8 mouse cellular contexts compared by ENCODE assay signal in genomic region chr19:5730314-5731186, GRCm38 (mm10). TPM values are rescaled to one million over a fixed set of nuclear protein-coding genes. Genes with fewer than 3 reads are reported as not detected.
DNase-seq lines count a peak whose midpoint lies in the region; ATAC-seq and TF ChIP-seq lines count a peak whose summit lies in the region.

No protein-coding gene starts in this region.

- intact Hi-C loops in left cerebral cortex, postnatal 4 days (cut with DNase I) = no loop called here

- H3K9ac ChIP-seq in heart, embryonic 16.5 days (ENCODE audit: low read length) = peak overlapping the region; percentile 83
- peak overlapping the region; percentile 44; the same call in 1 of the 2 replicates for H3K9ac ChIP-seq in limb, embryonic 15.5 days
- H3K9ac ChIP-seq in stomach, postnatal 0 days (ENCODE audit: low read length) = peak overlapping the region; percentile 61

- TF ChIP-seq CTCF in stomach, postnatal 0 days (IDR thresholded peaks at IDR 0.05; ENCODE audit: low read depth) = no peak

- peaks cover 35% of the 10 kb centered on the region for H3K4me1 ChIP-seq in heart, embryonic 16.5 days (ENCODE audit: control insufficient read depth, insufficient read depth, low read length)
- H3K4me1 ChIP-seq in limb, embryonic 15.5 days = peaks cover 54% of the 10 kb centered on the region
- peaks cover 8% of the 10 kb centered on the region for H3K4me1 ChIP-seq in stomach, postnatal 0 days (replicated peaks; ENCODE audit: control insufficient read depth, insufficient read depth)

- no peak overlapping the region for H3K27ac ChIP-seq in heart, embryonic 16.5 days (ENCODE audit: low read length)
- no peak overlapping the region; the same call in 1 of the 2 replicates for H3K27ac ChIP-seq in limb, embryonic 15.5 days
- H3K27ac ChIP-seq in stomach, postnatal 0 days (replicated peaks) = no peak overlapping the region

- ATAC-seq in heart, embryonic 16.5 days (replicated peaks; ENCODE audit: extremely low read depth, insufficient read depth, low FRiP score) = no peak
- no peak for ATAC-seq in limb, embryonic 15.5 days (ENCODE audit: insufficient number of reproducible peaks, low FRiP score, low TSS enrichment, low read depth)
- ATAC-seq in stomach, postnatal 0 days (ENCODE audit: low FRiP score, low TSS enrichment) = no peak

- H3K4me2 ChIP-seq in heart, embryonic 16.5 days (ENCODE audit: low read depth, low read length) = peak overlapping the region; percentile 94
- H3K4me2 ChIP-seq in limb, embryonic 15.5 days = peak overlapping the region; percentile 85
- peak overlapping the region; percentile 93 for H3K4me2 ChIP-seq in stomach, postnatal 0 days (replicated peaks; ENCODE audit: low read depth)

- H3K9me3 ChIP-seq in heart, embryonic 16.5 days (replicated peaks; ENCODE audit: control insufficient read depth, low read length) = no peaks in the 10 kb centered on the region
- no peaks in the 10 kb centered on the region for H3K9me3 ChIP-seq in limb, embryonic 15.5 days
- H3K9me3 ChIP-seq in stomach, postnatal 0 days (ENCODE audit: control insufficient read depth, low read length) = no peaks in the 10 kb centered on the region

- H3K4me3 ChIP-seq in heart, embryonic 16.5 days (ENCODE audit: low read length) = peak overlapping the region; percentile 77
- H3K4me3 ChIP-seq in limb, embryonic 15.5 days = peak overlapping the region; percentile 63
- peak overlapping the region; percentile 56 for H3K4me3 ChIP-seq in stomach, postnatal 0 days (ENCODE audit: low read depth, low read length)

- no peak for TF ChIP-seq EP300 in stomach, postnatal 0 days (optimal IDR thresholded peaks at IDR 0.05)

- H3K27me3 ChIP-seq in heart, embryonic 16.5 days (ENCODE audit: control insufficient read depth, insufficient read depth, low read length) = peaks cover 4% of the 10 kb centered on the region; the same call in 1 of the 2 replicates
- no peaks in the 10 kb centered on the region for H3K27me3 ChIP-seq in limb, embryonic 15.5 days
- no peaks in the 10 kb centered on the region for H3K27me3 ChIP-seq in stomach, postnatal 0 days (ENCODE audit: control insufficient read depth, insufficient read depth, low read length)

- H3K36me3 ChIP-seq in heart, embryonic 16.5 days (ENCODE audit: control insufficient read depth, insufficient read depth) = peaks cover 3% of the 10 kb centered on the region; the same call in 1 of the 2 replicates
- H3K36me3 ChIP-seq in limb, embryonic 15.5 days = no peaks in the 10 kb centered on the region
- H3K36me3 ChIP-seq in stomach, postnatal 0 days (ENCODE audit: control insufficient read depth, insufficient read depth, low read length) = no peaks in the 10 kb centered on the region

- WGBS in heart, embryonic 16.5 days = 72% methylated on average over 29 of the region's 29 CpGs
- 73% methylated on average over 29 of the region's 29 CpGs for WGBS in limb, embryonic 15.5 days
- 73% methylated on average over 29 of the region's 29 CpGs for WGBS in stomach, postnatal 0 days

- peak; percentile 75 for DNase-seq in left cerebral cortex, postnatal 4 days
- DNase-seq in left cerebral cortex, adult 9 months (ENCODE audit: low spot score in 2 of 2) = no peak
- DNase-seq in cerebellum, adult 9-11 months = peak; percentile 73
- no peak for DNase-seq in stomach, postnatal 0 days (ENCODE audit: low spot score)
- DNase-seq in embryo, embryonic 11 days = no peak
- DNase-seq in urinary bladder, postnatal 36 days (ENCODE audit: low spot score in 2 of 2) = no peak

RNA-seq across cellular contexts. Expression of gene Fam89b, which starts 1.1 kb away (rescaled TPM):
- total RNA-seq in left cerebral cortex, postnatal 4 days (2021) = 10 to 100 TPM; 72.4 to 72.5 TPM
- 68.6 and 72.3 TPM in 2 replicates for polyA plus RNA-seq in heart, embryonic 16.5 days (2015; fragmentation: Nextera tagmentation; extraction: Ambion mirVana)
- polyA plus RNA-seq in limb, embryonic 15.5 days (2015; fragmentation: Nextera tagmentation; extraction: Ambion mirVana) = 101 and 107 TPM in 2 replicates
- 51.9 and 52.1 TPM in 2 replicates for polyA plus RNA-seq in stomach, postnatal 0 days (2015; fragmentation: Nextera tagmentation; extraction: Ambion mirVana)

RNA-seq across cellular contexts. Expression of gene Ehbp1l1, which starts 4.4 kb away (rescaled TPM):
- 10 to 100 TPM; 41.9 to 48.6 TPM for total RNA-seq in left cerebral cortex, postnatal 4 days (2021)
- polyA plus RNA-seq in heart, embryonic 16.5 days (2015; fragmentation: Nextera tagmentation; extraction: Ambion mirVana) = 92.3 and 97.5 TPM in 2 replicates
- polyA plus RNA-seq in limb, embryonic 15.5 days (2015; fragmentation: Nextera tagmentation; extraction: Ambion mirVana) = 28.9 and 48.5 TPM in 2 replicates
- polyA plus RNA-seq in stomach, postnatal 0 days (2015; fragmentation: Nextera tagmentation; extraction: Ambion mirVana) = 28.0 and 29.5 TPM in 2 replicates

RNA-seq across cellular contexts. Expression of gene Ltbp3, which starts 10.2 kb away (rescaled TPM):
- 10 to 100 TPM; 23.8 to 23.9 TPM for total RNA-seq in left cerebral cortex, postnatal 4 days (2021)
- 27.3 and 31.5 TPM in 2 replicates for polyA plus RNA-seq in heart, embryonic 16.5 days (2015; fragmentation: Nextera tagmentation; extraction: Ambion mirVana)
- 59.4 and 64.3 TPM in 2 replicates for polyA plus RNA-seq in limb, embryonic 15.5 days (2015; fragmentation: Nextera tagmentation; extraction: Ambion mirVana)
- polyA plus RNA-seq in stomach, postnatal 0 days (2015; fragmentation: Nextera tagmentation; extraction: Ambion mirVana) = 15.7 and 26.9 TPM in 2 replicates

RNA-seq across cellular contexts. Expression of gene Kcnk7, which starts 26.4 kb away (rescaled TPM):
- total RNA-seq in left cerebral cortex, postnatal 4 days (2021) = not detected
- polyA plus RNA-seq in heart, embryonic 16.5 days (2015; fragmentation: Nextera tagmentation; extraction: Ambion mirVana) = 0.18 and 0.24 TPM in 2 replicates
- 3.1 and 4.4 TPM in 2 replicates for polyA plus RNA-seq in limb, embryonic 15.5 days (2015; fragmentation: Nextera tagmentation; extraction: Ambion mirVana)
- 8.4 and 9.5 TPM in 2 replicates for polyA plus RNA-seq in stomach, postnatal 0 days (2015; fragmentation: Nextera tagmentation; extraction: Ambion mirVana)

RNA-seq across cellular contexts. Expression of gene Scyl1, which starts 40.7 kb away (rescaled TPM):
- 10 to 100 TPM; 81.7 to 81.8 TPM for total RNA-seq in left cerebral cortex, postnatal 4 days (2021)
- 62.1 and 66.6 TPM in 2 replicates for polyA plus RNA-seq in heart, embryonic 16.5 days (2015; fragmentation: Nextera tagmentation; extraction: Ambion mirVana)
- 81.6 and 85.1 TPM in 2 replicates for polyA plus RNA-seq in limb, embryonic 15.5 days (2015; fragmentation: Nextera tagmentation; extraction: Ambion mirVana)
- 38.1 and 40.9 TPM in 2 replicates for polyA plus RNA-seq in stomach, postnatal 0 days (2015; fragmentation: Nextera tagmentation; extraction: Ambion mirVana)

Comparison
In these comparisons a context has a peak if more than half of its experiments do, and no peak if none do; other contexts are left out.
1. DNase-seq: peak in left cerebral cortex, postnatal 4 days (single experiment) and cerebellum, adult 9-11 months (single experiment); none in left cerebral cortex, adult 9 months (0 of 2), stomach, postnatal 0 days (single experiment), embryo, embryonic 11 days (single experiment) and urinary bladder, postnatal 36 days (0 of 2).
2. Peak in every context shown above with its lines, with median percentiles within 50 percentile points of each other: H3K4me2 ChIP-seq, H3K4me3 ChIP-seq and H3K9ac ChIP-seq.